Mouse (Mus musculus) liver, adult 2 months (tissue): ENCODE data around the gene 4930404N11Rik. TPM values are rescaled to one million over a fixed set of nuclear protein-coding genes. Genes with fewer than 3 reads are reported as not detected.
A peak's percentile ranks its signal among the peaks of the same experiment; 100 is the strongest.

ENCODE experiments used
- DNase-seq: peaks from one replicate; pipeline ENCODE4 v3.0.0-alpha.2; 2011; ENCODE audit warnings: low read depth, low spot score; ENCODE audit errors: extremely low read depth
- H3K27ac ChIP-seq: fragments of 200-500 bp; replicated peaks from 2 replicates; pipeline ENCODE4 v1.5.1; 2012; ENCODE audit warnings: low read depth, mild to moderate bottlenecking, control low read depth, inconsistent platforms, low read length; ENCODE audit not compliant: insufficient read depth
- H3K27me3 ChIP-seq: fragments of 200-500 bp; 2 replicates; pipeline ENCODE4 v1.6.1; 2012; ENCODE audit warnings: mild to moderate bottlenecking, moderate library complexity, low read length, inconsistent platforms; ENCODE audit not compliant: control insufficient read depth, insufficient read depth
- H3K36me3 ChIP-seq: fragments of 200-500 bp; 2 replicates; pipeline ENCODE4 v1.6.1; 2012; ENCODE audit warnings: low read length, inconsistent platforms; ENCODE audit not compliant: control insufficient read depth, insufficient read depth
- H3K4me1 ChIP-seq: fragments of 200-500 bp; 2 replicates; pipeline ENCODE4 v1.6.1; 2011; ENCODE audit warnings: low read length; ENCODE audit not compliant: control insufficient read depth, insufficient read depth
- H3K4me3 ChIP-seq: fragments of 200-500 bp; 2 replicates; pipeline ENCODE4 v1.5.1; 2011; ENCODE audit warnings: low read depth, mild to moderate bottlenecking, control low read depth, low read length, moderate library complexity; ENCODE audit not compliant: insufficient read depth
- H3K79me2 ChIP-seq: fragments of 200-500 bp; 2 replicates; pipeline ENCODE4 v1.6.1; 2012; ENCODE audit warnings: inconsistent platforms, mild to moderate bottlenecking, low read length, moderate library complexity; ENCODE audit not compliant: control insufficient read depth, insufficient read depth
- H3K9ac ChIP-seq: fragments of 200-500 bp; 2 replicates; pipeline ENCODE4 v1.6.1; 2012; ENCODE audit warnings: low read depth, mild to moderate bottlenecking, control low read depth, inconsistent platforms, low read length
- CTCF ChIP-seq: fragments of 200-500 bp; IDR thresholded peaks from 2 replicates; pipeline ENCODE4 v1.5.1; 2011; ENCODE audit warnings: low read depth, low read length, control low read depth
- POLR2A ChIP-seq: fragments of 200-500 bp; IDR thresholded peaks from 2 replicates; pipeline ENCODE4 v1.6.1; 2011; ENCODE audit warnings: low read length, control low read depth; ENCODE audit not compliant: insufficient read depth; ENCODE audit errors: extremely low read depth
- WGBS: fragments of 180-500 bp; shearing (Covaris S2); methylation state at CpG from one replicate; pipeline ENCODE4 v1.1.7; 2018; 5-methylcytosine and 5-hydroxymethylcytosine counted together
- polyA plus RNA-seq: library from polyadenylated mRNA; depleted of rRNA; stranded (reverse); fragments of >200 nt; gene quantifications from 2 replicates; pipeline ENCODE4 v1.2.3, GENCODE M21; 2012
- total RNA-seq: library from RNA; depleted of rRNA; stranded (reverse); fragments of >200 nt; gene quantifications from 2 replicates; pipeline ENCODE4 v1.2.3, GENCODE M21; 2014

The 4930404N11Rik gene
- total and polyA plus RNA-seq, 2 experiments: 0.12 TPM; not detected in 1

DNA sequence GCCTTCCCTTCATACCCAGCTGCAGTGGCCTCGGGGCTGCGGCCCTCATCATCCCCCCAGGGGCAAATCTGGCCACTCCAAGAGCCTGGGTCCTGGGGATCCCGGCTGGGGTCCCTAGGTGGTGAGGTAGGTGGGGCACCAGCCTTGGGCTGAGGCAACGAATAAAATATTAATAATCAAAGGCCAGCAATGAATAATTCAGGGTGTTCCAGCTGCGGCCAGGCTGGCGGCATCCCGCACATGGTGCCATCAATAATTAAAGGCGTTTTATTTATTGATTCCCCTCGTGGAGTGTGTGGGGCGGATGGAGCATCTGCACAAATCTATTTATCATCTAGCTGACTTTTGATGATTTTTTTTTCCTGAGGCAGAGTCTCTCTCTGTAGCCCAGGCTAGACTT, 37.9 kb upstream of the 4930404N11Rik start:
- 82% methylated on average over 10 of the region's 10 CpGs for WGBS
- Histone ChIP-seq H3K27me3 (no peaks in the 10 kb centered on the region), H3K4me3 (no peak overlapping the region), H3K36me3 (peaks cover 30% of the 10 kb centered on the region; the same call in 1 of the 2 replicates), H3K27ac (no peak overlapping the region), H3K4me1 (peaks cover 11% of the 10 kb centered on the region), H3K79me2 (peaks cover 6% of the 10 kb centered on the region; the same call in 1 of the 2 replicates), H3K9ac (no peak overlapping the region)
- TF ChIP-seq CTCF: no peak
- no peak for DNase-seq

DNA sequence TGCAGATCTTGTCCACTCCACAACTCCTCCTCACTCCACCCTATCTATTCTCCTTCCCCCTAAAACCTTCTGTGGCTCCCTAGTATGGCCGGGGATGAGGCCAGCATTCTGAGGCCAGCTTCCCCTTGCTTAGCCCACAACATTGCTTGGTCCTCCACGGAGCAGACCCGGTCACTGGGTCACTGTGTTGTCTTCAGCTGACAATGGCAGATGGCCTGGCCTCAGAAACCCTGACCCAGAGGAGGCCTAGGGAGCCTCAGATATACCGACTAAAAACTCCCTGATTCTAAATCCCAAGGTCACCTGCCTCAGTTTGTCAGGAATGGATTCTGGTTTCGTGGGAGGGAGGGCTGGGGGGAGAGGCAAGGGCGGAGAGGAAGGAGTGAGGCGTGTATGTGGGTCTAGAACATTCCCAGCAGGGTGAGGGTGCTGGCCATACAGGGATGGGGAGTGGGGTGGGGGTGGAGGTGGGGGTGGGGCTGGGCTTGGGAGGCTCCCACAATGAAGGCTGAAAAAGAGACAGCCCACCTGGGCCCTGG, 36.7 kb upstream of the 4930404N11Rik start:
- H3K79me2 ChIP-seq: 0 out of 2 replicates have a peak, but pooled peaks cover 6% of the 10 kb centered on the region
- no peaks in the 10 kb centered on the region for H3K27me3 ChIP-seq
- peaks cover 26% of the 10 kb centered on the region; the same call in 1 of the 2 replicates for H3K36me3 ChIP-seq
- peak overlapping the region; percentile 24; the same call in 1 of the 2 replicates for H3K27ac ChIP-seq
- no peak for DNase-seq
- no peak for TF ChIP-seq CTCF
- TF ChIP-seq POLR2A: no peak
- no peak overlapping the region for H3K4me3 ChIP-seq
- no peak overlapping the region for H3K9ac ChIP-seq
- peaks cover 7% of the 10 kb centered on the region; the same call in 1 of the 2 replicates for H3K4me1 ChIP-seq
- 67% methylated on average over 7 of the region's 7 CpGs for WGBS

DNA sequence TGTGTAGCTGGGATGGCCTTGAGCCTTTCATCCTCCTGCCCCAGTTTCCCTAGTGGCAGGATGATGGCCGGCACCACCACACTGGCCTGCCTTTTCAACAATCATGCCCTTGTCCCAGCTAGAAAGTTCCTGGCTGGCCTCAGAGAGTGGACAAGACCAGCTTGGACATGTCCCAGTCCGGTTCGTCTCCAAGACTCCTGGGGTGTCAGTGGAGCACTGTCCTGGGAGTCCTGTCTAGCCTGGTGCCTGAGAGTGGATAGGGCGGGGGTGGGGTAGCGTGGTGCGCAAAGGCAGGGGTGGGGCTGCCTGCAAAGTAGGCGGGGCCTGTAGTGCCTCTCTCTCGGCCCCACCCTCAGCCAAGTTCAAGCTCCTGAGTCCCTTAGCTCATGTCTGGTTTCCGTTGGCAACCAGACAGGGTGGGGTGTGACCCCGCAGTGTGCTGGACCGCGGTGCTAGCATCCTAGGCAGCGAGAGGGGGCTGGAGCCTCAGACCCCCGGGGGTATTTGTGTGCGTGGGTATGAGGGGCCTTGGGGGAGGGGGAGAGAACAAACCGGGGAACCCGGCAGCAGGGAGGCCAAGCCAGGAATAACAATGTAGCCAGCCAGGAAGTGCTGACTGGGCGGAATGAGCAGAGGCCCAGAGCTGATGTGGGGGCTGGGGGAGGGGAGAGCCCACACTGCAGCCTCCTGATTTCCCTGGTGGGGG, 36.1 kb upstream of the 4930404N11Rik start:
- Histone ChIP-seq H3K36me3 (peaks cover 24% of the 10 kb centered on the region; the same call in 1 of the 2 replicates), H3K27me3 (no peaks in the 10 kb centered on the region), H3K4me3 (peak overlapping the region; percentile 29; the same call in 1 of the 2 replicates), H3K9ac (no peak overlapping the region), H3K27ac (peak overlapping the region; percentile 27), H3K4me1 (peaks cover 7% of the 10 kb centered on the region; the same call in 1 of the 2 replicates), H3K79me2 (0 out of 2 replicates have a peak, but pooled peaks cover 6% of the 10 kb centered on the region)
- 0 out of 2 replicates have a peak, but pooled peaks have one; percentile 17 for TF ChIP-seq POLR2A
- no peak for TF ChIP-seq CTCF
- 55% methylated on average over 18 of the region's 18 CpGs for WGBS
- DNase-seq: no peak

DNA sequence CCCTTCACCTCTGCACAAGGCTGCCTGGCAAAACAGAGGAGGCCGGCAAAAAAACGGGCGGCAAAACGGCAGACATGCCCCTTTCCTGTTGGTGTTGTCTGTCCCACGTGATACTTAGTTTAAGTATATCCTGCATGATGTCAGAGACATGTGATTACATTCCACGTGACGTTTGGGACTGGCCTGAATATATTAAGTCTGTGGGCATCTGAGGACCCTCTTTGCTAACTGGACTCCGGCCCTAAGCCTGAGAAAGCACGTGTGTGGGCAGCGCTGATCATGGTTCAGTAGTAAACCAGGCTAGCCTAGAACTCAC, 35.5 kb upstream of the 4930404N11Rik start:
- WGBS: 72% methylated on average over 10 of the region's 10 CpGs
- TF ChIP-seq CTCF (no peak), POLR2A (no peak)
- H3K36me3 ChIP-seq: peaks cover 21% of the 10 kb centered on the region; the same call in 1 of the 2 replicates
- no peak overlapping the region for H3K4me3 ChIP-seq
- no peak for DNase-seq
- no peaks in the 10 kb centered on the region for H3K27me3 ChIP-seq
- H3K9ac ChIP-seq: no peak overlapping the region
- H3K4me1 ChIP-seq: peaks cover 7% of the 10 kb centered on the region; the same call in 1 of the 2 replicates
- peak overlapping the region; percentile 27 for H3K27ac ChIP-seq
- H3K79me2 ChIP-seq: 0 out of 2 replicates have a peak, but pooled peaks cover 3% of the 10 kb centered on the region

DNA sequence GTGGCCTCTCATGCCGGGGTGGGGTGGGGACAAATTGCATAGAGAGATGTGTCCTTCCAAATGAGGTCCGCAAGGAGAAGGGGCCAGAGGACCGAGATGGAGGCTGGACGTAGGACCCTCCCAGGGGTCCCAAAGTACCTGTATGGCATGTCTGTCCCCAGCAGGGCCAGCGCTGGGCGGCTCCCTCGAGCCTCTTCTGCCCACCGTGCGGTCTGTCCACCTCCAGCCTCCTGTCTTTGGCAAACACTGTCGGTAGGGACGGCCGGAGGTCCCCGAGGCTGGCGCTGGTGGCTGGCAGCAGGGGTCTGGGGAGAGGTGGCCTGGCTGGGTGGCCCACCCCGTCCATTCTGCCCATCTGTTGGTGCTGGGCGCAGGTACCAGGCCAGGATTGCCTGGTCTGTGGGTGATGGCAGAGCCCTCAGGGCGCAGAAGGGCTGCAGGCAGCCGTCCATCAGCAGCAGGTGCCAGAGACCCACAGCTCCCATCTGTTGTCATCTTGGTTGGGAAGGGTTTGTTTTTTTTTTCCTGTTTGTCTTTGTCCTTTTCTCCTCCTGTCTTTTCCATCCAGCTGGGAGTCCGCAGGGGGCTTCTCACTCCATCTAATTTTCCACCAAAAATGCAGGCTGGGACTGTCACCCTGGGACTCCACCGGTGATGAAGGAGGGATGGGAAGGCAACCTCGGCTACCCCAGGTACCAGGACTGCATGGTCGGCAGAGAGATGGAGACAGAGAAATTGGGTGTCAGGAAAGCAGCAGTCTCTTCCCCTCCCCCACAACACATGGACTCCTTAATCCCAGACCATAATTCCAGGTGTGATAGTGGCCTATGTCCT, 35.0 kb upstream of the 4930404N11Rik start:
- Histone ChIP-seq H3K36me3 (peaks cover 19% of the 10 kb centered on the region; the same call in 1 of the 2 replicates), H3K27ac (no peak overlapping the region), H3K4me3 (no peak overlapping the region), H3K79me2 (0 out of 2 replicates have a peak, but pooled peaks cover 3% of the 10 kb centered on the region), H3K9ac (no peak overlapping the region), H3K4me1 (peaks cover 5% of the 10 kb centered on the region; the same call in 1 of the 2 replicates), H3K27me3 (no peaks in the 10 kb centered on the region)
- no peak for TF ChIP-seq POLR2A
- TF ChIP-seq CTCF: no peak
- WGBS: 85% methylated on average over 22 of the region's 22 CpGs
- DNase-seq: no peak
